Mouse (Mus musculus): ENCODE results near the gene Ric1. TPM values are rescaled to one million over a fixed set of nuclear protein-coding genes. Genes with fewer than 3 reads are reported as not detected.
"Not testable (repeated sequence)": the region's sequence is repeated elsewhere in the genome, so short reads cannot be mapped to it uniquely, and the experiment has no call there.

The Ric1 gene
- polyA plus RNA-seq, 1 experiment from 2014 or later = 12.1 TPM

DNA sequence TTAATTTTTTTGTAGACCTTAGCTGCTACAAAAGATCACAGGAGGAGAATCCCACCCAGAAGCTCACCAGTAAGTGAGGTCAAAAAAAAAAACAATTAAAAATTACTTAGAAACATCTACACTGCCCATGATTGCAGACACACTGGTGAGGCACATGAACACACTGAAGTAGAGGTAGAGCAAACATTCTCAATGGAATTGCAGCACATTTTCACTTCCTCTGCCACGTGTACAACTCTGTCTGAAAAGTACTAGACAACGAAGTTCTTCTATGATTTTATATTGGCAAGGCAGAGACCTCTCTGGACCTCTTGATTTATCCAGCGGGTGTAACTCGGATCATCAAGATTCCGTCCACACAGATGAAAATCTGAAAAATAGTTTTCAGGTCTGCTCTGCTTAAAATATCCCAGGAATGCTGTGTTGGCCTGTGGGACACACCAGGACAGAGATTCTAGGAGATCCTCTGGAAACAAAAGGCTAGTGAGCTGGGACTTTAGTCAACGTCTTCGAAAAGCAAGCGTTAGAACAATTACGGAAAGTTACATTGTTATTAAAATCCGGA is 1.0 kb upstream of the Ric1 start:
- H3K9ac ChIP-seq = no peak overlapping the region
- no peaks in the 10 kb centered on the region for H3K27me3 ChIP-seq
- no peak for ATAC-seq (ENCODE audit: low FRiP score)
- H3K27ac ChIP-seq = 0 out of 2 replicates have a peak overlapping the region, but pooled peaks have one; percentile 96
- H3K4me3 ChIP-seq (replicated peaks) = peak overlapping the region; percentile 92
- peak overlapping the region; percentile 71 for H3K4me2 ChIP-seq
- H3K9me3 ChIP-seq = no peaks in the 10 kb centered on the region
- 44% methylated on average over 10 of the region's 10 CpGs for WGBS
- H3K4me1 ChIP-seq = peaks cover 18% of the 10 kb centered on the region
- H3K36me3 ChIP-seq (replicated peaks) = no peaks in the 10 kb centered on the region

DNA sequence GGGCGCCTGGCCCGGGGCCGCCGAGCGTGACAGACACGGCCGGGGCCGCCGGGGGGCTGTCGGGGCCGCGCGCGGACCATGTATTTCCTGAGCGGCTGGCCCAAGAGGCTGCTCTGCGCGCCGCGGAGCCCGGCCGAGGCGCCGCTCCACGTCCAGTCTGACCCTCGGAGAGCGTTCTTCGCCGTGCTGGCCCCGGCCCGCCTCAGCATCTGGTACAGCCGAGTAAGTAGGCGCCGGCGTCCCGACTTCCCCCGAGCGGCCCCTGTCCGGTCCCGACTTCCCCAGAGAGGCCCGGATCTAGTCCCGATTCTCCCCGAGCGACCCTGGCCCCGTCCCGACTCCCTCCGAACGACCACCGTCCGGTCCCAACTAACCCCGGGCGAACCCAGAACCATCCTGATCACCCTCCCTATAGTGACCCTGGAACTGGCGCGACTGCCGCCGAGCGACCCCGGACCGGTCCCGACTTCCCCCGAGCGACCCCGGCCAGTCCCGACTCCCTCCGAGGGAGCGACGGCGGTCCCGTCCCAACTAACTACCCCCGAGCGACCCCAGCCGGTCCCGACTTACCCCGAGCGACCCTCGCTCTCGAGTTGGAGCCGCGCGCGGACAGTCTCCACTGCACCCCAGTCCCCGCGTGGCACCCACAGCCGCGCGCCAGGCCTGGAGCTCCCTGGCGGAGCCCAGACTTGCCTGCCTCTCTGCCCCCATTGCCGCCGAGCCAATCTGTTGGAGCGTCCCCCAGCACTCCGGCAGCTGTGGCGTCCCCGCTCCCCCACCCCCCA is 555 bp downstream of the Ric1 start:
- H3K36me3 ChIP-seq (replicated peaks) = no peaks in the 10 kb centered on the region

DNA sequence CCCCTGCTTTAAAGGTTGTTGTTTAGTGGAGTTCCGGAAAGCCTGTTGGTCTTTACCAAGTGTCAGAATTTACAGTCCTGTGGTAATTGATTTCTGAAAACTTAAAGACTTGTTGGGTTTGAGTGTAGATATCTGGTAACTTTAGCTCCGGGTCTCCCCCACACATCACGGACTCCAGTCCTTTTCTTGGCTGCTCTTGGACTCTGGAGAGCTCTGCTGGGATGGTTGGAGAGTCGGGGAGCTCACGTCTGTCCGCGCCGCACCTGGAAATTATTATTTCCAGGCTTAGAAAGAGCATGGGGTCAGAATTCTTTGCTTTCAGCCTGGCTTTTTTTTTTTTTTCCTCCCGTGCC is 1.1 kb downstream of the Ric1 start:
- WGBS = under 1% methylated on average over 9 of the region's 9 CpGs
- Histone ChIP-seq H3K36me3 (replicated peaks) (no peaks in the 10 kb centered on the region), H3K4me2 (peak overlapping the region; percentile 71), H3K9ac (peak overlapping the region; percentile 93), H3K9me3 (no peaks in the 10 kb centered on the region), H3K27ac (peak overlapping the region; percentile 96; the same call in 1 of the 2 replicates), H3K4me1 (peaks cover 18% of the 10 kb centered on the region), H3K4me3 (replicated peaks) (peak overlapping the region; percentile 92), H3K27me3 (no peaks in the 10 kb centered on the region)
- ATAC-seq (ENCODE audit: low FRiP score) = no peak

More for the DNA sequence above, 555 bp downstream of the Ric1 start:
- WGBS = under 1% methylated on average over 91 of the region's 92 CpGs
- Histone ChIP-seq H3K4me3 (replicated peaks) (peak overlapping the region; percentile 92), H3K4me1 (peaks cover 18% of the 10 kb centered on the region), H3K27me3 (no peaks in the 10 kb centered on the region), H3K4me2 (peak overlapping the region; percentile 71), H3K9me3 (no peaks in the 10 kb centered on the region), H3K9ac (peak overlapping the region; percentile 93), H3K27ac (peak overlapping the region; percentile 96)
- ATAC-seq (ENCODE audit: low FRiP score) = peak; percentile 79

DNA sequence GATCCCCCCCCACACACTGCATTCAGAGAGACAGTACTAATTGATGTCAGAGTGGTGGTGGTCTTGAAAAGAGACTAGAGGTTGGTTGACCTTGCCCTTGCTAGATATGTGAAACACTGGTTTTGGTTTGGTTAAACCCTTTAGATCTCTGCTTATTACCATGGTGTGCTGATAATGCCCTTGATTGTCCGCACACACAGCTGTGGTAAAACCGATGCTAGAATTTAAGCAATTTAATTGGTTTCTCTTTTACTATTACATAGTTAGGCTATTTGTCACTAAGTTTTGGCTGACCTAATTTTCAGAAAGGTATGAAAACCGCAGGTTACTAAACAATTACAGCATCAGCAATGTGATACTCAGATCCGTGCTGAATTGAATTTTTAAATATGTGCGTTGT is 1.6 kb downstream of the Ric1 start:
- no peak for ATAC-seq (ENCODE audit: low FRiP score)
- no peaks in the 10 kb centered on the region for H3K36me3 ChIP-seq (replicated peaks)
- WGBS = 51% methylated on average over 5 of the region's 5 CpGs
- no peak overlapping the region for H3K27ac ChIP-seq
- H3K27me3 ChIP-seq = no peaks in the 10 kb centered on the region
- H3K4me3 ChIP-seq (replicated peaks) = peak overlapping the region; percentile 92
- H3K9ac ChIP-seq = no peak overlapping the region
- 0 out of 2 replicates have a peak, but pooled peaks cover under 1% of the 10 kb centered on the region for H3K9me3 ChIP-seq
- peaks cover 18% of the 10 kb centered on the region for H3K4me1 ChIP-seq
- peak overlapping the region; percentile 71 for H3K4me2 ChIP-seq

DNA sequence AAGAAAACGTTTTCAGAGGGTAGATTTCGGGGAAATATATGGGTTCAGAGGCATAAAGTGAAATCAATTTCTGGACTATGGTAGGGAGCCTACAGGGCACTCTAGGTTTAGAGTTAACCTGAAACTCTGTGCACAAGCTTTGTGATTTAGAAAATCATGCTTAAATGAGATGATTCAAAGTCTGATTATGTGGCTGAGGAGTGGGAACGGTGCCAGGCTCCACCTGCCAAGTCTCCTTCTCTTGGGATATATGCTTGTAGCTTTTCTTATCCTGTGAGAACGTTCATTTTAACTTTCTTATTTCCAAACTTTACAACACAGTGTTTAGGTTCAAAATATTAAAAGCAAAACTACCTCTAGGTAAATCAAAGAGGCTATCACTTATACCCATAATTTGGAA is 2.5 kb downstream of the Ric1 start:
- no peak for ATAC-seq (ENCODE audit: low FRiP score)
- peaks cover 7% of the 10 kb centered on the region; the same call in 1 of the 2 replicates for H3K9me3 ChIP-seq
- no peak overlapping the region for H3K4me3 ChIP-seq (replicated peaks)
- H3K27me3 ChIP-seq = no peaks in the 10 kb centered on the region
- H3K4me1 ChIP-seq = peaks cover 18% of the 10 kb centered on the region
- H3K9ac ChIP-seq = no peak overlapping the region
- no peak overlapping the region for H3K4me2 ChIP-seq
- no peak overlapping the region for H3K27ac ChIP-seq
- WGBS = 82% methylated on average over 4 of the region's 4 CpGs
- no peaks in the 10 kb centered on the region for H3K36me3 ChIP-seq (replicated peaks)

DNA sequence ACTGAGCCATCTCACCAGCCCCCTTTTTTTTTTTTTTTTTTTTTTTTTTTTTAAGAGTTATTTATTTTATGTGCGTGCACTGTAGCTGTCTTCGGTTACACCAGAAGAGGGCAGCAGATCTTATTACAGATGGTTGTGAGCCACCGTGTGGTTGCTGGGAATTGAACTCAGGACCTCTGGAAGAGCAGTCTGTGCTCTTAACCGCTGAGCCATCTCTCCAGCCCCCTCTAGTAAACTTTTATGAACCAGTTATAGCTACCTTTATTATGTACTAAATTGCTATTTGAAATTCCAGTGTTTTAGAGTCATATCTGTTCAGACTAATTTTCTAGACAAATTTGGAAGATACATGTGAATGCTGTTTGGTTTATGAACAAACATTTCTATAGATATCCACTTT is 3.5 kb downstream of the Ric1 start:
- not testable (repeated sequence) for H3K4me3 ChIP-seq (replicated peaks); H3K36me3 ChIP-seq (replicated peaks); H3K27ac ChIP-seq; H3K9ac ChIP-seq; H3K9me3 ChIP-seq; ATAC-seq (ENCODE audit: low FRiP score); H3K27me3 ChIP-seq; H3K4me2 ChIP-seq
- peaks cover 18% of the 10 kb centered on the region for H3K4me1 ChIP-seq
- WGBS = 94% methylated on average over 4 of the region's 4 CpGs

DNA sequence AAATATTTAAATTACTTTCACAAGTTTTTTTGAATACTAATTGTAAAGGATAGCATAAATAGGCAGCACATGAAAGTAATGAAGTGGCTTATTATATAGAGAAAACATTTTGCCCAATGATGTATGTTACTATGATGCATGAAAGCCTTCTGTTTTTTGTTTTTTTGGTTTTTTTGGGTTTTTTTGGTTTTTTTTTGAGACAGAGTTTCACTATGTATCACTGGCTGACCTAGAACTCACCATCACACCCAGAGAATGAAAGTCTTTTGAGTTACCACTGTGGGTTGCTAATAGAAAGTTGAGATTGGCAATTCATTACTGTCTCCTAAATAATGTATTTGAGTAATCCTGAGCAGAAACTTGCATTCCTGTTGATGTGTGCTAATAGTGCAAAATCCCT is 4.8 kb downstream of the Ric1 start:
- no peak overlapping the region for H3K27ac ChIP-seq
- H3K9ac ChIP-seq = no peak overlapping the region
- H3K4me2 ChIP-seq = no peak overlapping the region

DNA sequence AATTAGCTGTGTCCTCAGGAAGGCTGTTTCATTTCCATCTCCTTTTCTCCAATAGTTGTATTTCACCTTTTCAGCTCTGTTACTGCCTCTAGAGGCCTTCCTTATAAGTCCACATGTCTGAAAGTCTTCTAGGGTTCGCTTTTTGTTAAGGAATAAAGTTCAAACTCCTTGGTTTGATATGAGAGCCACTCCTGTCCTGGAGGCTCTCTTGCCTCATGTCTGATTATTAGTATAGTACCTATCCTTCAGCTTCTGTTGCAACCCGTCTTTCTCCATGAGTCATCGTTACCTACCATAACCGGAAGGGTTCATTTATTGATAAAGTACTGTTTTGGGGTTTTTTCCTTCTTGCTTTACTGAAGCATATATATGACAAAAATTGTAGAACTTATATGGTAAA is 5.2 kb downstream of the Ric1 start:
- peaks cover 15% of the 10 kb centered on the region for H3K4me1 ChIP-seq
- no peak for ATAC-seq (ENCODE audit: low FRiP score)
- H3K9me3 ChIP-seq = peaks cover 7% of the 10 kb centered on the region; the same call in 1 of the 2 replicates
- H3K27ac ChIP-seq = no peak overlapping the region
- no peaks in the 10 kb centered on the region for H3K36me3 ChIP-seq (replicated peaks)
- no peak overlapping the region for H3K4me3 ChIP-seq (replicated peaks)
- H3K9ac ChIP-seq = no peak overlapping the region
- H3K27me3 ChIP-seq = no peaks in the 10 kb centered on the region
- WGBS = 96% methylated on average over 4 of the region's 4 CpGs
- no peak overlapping the region for H3K4me2 ChIP-seq

More for the DNA sequence above, 4.8 kb downstream of the Ric1 start:
- H3K27me3 ChIP-seq = no peaks in the 10 kb centered on the region
- peaks cover 15% of the 10 kb centered on the region for H3K4me1 ChIP-seq
- no peaks in the 10 kb centered on the region for H3K36me3 ChIP-seq (replicated peaks)
- ATAC-seq (ENCODE audit: low FRiP score) = no peak
- H3K4me3 ChIP-seq (replicated peaks) = no peak overlapping the region
- H3K9me3 ChIP-seq = peaks cover 7% of the 10 kb centered on the region; the same call in 1 of the 2 replicates

DNA sequence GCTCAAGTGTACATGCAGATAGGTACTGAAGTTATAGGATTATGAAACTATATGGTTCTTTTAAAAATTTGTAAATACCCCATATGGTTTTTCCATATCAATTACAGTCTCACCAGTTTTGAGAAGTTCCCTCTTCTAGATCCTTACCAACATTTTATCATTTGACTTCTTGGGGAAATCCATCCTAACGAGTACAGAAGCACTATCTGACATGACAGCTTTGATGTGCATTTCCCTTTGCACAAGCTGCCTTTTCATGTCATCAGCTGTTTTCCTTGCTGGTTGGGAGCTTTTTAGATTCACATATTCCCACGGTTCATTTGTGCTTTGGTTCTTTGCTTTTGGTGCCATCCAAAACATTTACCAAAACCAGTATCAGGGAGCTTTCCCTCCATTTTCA is 6.5 kb downstream of the Ric1 start:
- H3K9ac ChIP-seq = no peak overlapping the region
- no peak overlapping the region for H3K4me2 ChIP-seq
- no peak for ATAC-seq (ENCODE audit: low FRiP score)
- H3K4me1 ChIP-seq = peaks cover 9% of the 10 kb centered on the region
- peaks cover 2% of the 10 kb centered on the region for H3K36me3 ChIP-seq (replicated peaks)
- no peak overlapping the region for H3K27ac ChIP-seq
- no peak overlapping the region for H3K4me3 ChIP-seq (replicated peaks)
- H3K27me3 ChIP-seq = no peaks in the 10 kb centered on the region
- 88% methylated on average over 2 of the region's 2 CpGs for WGBS
- peaks cover 7% of the 10 kb centered on the region; the same call in 1 of the 2 replicates for H3K9me3 ChIP-seq

DNA sequence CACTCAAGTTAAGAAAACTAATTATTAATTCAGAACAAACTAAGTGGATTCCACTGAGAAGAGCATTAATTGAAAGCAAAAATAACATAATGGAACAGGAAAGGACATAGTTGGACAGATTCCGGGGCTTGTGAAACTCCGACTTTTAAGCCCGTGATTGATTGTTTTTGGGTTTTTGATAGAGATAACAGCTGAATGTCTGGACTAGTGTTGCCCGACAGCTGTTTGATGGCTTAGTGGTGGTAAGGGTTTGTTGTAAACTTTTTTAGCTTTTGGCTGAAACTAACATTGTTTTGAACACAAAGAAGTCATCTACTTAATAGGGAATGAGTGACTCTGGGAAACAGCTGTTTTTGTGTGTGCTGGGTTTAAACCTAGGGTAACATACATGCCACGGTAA is 11.9 kb downstream of the Ric1 start:
- H3K4me1 ChIP-seq = no peaks in the 10 kb centered on the region
- H3K4me3 ChIP-seq (replicated peaks) = no peak overlapping the region
- H3K9ac ChIP-seq = no peak overlapping the region
- H3K4me2 ChIP-seq = no peak overlapping the region
- peaks cover 3% of the 10 kb centered on the region; the same call in 1 of the 2 replicates for H3K9me3 ChIP-seq
- peaks cover 19% of the 10 kb centered on the region for H3K36me3 ChIP-seq (replicated peaks)
- 93% methylated on average over 5 of the region's 5 CpGs for WGBS
- H3K27me3 ChIP-seq = no peaks in the 10 kb centered on the region
- no peak overlapping the region for H3K27ac ChIP-seq
- no peak for ATAC-seq (ENCODE audit: low FRiP score)

DNA sequence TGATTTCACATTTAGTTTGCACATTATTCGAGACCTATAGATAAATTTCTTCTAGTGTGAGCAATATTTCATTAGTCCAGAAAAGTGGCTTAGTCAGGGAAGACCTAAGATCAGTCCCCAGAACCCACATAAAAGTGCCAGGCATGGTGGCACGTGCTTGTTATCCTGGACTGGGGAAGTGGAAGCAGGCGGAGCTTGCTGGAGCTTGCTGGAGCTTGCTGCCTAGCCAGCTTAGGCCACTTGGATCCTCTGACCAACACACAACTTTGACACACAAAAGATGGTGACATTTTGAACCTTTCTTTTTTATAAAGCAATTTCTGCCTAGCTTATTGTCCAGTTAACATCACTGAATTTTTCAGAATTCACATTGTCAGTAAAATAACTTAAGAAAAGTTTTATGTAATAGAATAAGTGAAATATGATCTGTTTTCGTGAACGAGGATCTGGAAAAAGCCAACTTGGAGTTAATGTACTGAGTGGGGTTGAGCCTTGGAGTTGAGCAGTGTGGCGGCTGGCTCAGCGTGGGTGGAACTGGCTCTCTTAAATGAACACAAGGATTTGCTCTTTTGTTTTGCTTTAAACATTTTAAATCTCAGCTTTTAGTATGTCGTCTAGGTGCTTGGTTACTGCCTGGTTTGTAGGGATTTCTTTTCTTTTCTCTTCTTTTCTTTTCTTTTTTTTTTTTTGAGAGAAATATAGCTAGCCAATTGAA is 20.3 kb downstream of the Ric1 start:
- no peaks in the 10 kb centered on the region for H3K9me3 ChIP-seq
- H3K4me1 ChIP-seq = no peaks in the 10 kb centered on the region
- no peak overlapping the region for H3K4me2 ChIP-seq
- no peak for ATAC-seq (ENCODE audit: low FRiP score)
- no peak overlapping the region for H3K27ac ChIP-seq
- no peaks in the 10 kb centered on the region for H3K36me3 ChIP-seq (replicated peaks)
- no peak overlapping the region for H3K4me3 ChIP-seq (replicated peaks)
- H3K9ac ChIP-seq = no peak overlapping the region
- 80% methylated on average over 8 of the region's 8 CpGs for WGBS
- no peaks in the 10 kb centered on the region for H3K27me3 ChIP-seq

DNA sequence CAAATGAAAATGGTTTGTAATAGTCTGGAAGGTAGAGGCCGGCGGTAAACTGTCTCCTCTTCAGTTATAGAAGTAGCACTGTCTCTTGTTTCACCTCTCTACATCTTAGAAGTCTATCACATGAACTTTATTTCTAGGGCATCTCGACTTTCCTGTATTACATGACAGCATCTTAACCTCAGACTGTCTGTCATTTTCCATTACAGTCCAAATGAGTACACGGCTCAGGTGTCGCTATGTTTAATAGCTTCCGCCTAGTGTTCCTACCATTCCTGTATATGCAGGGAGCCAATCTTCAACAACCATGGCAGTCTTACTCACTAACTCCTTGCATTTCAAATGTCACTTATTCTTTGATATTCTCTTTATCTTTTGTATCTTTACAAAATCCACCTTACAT is 21.9 kb downstream of the Ric1 start:
- H3K4me3 ChIP-seq (replicated peaks) = no peak overlapping the region
- no peak overlapping the region for H3K4me2 ChIP-seq
- no peaks in the 10 kb centered on the region for H3K27me3 ChIP-seq
- H3K4me1 ChIP-seq = no peaks in the 10 kb centered on the region
- no peaks in the 10 kb centered on the region for H3K9me3 ChIP-seq
- WGBS = 95% methylated on average over 6 of the region's 6 CpGs
- H3K36me3 ChIP-seq (replicated peaks) = no peaks in the 10 kb centered on the region
- no peak overlapping the region for H3K9ac ChIP-seq
- H3K27ac ChIP-seq = no peak overlapping the region
- ATAC-seq (ENCODE audit: low FRiP score) = no peak

Measured in forebrain, embryonic 12.5 days (tissue).